8 mouse cellular contexts compared by ENCODE assay signal in the genomic region with DNA sequence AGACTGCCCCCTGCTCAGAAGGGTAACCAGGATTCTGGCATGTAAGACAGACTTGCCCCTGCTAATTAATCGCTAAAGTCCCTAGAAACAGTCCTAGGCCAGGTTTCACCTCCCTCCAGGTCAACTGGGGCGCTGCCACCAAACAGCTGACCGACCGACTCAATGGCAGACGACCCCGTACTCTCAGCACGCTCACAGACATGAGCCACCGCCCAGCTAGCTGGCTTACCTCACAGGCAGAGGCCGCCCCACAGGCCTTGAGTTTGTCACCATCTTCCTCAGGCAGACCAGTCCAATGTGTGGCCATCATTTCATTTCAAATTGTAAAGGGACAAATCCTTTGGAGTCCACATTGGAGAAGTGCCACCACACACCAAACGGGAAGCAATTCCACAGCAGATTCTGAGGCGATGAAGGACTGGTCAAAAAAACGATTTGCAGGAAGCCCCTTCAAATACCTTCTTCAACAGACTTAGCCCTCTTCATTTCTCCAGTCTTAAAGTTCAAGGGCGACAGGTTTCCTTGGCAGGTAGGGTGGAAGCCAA. TPM values are rescaled to one million over a fixed set of nuclear protein-coding genes. Genes with fewer than 3 reads are reported as not detected.
A peak's percentile ranks its signal among the peaks of the same experiment; 100 is the strongest.
DNase-seq lines count a peak whose midpoint lies in the region; ATAC-seq and TF ChIP-seq lines count a peak whose summit lies in the region.

No protein-coding gene starts in this region.

- TF ChIP-seq EP300 in ES-Bruce4 (IDR thresholded peaks at IDR 0.05; ENCODE audit: insufficient read depth, low read depth, low read length), result 0 out of 2 replicates have a peak, but pooled peaks have one; percentile 33

- whole genome bisulfite sequencing in intestine, embryonic 15.5 days, result 2% methylated on average over 13 of the region's 13 CpGs
- WGBS in liver, embryonic 16.5 days (ENCODE audit: insufficient replicate concordance), result under 1% methylated on average over 13 of the region's 13 CpGs

- TF ChIP-seq POLR2A in ES-Bruce4 (IDR thresholded peaks at IDR 0.05; ENCODE audit: insufficient read depth, low read length), result no peak

- peak overlapping the region; percentile 29 for H3K27ac ChIP-seq in ES-Bruce4 (ENCODE audit: insufficient read depth, low read length)
- peak overlapping the region; percentile 99 for H3K27ac ChIP-seq in intestine, embryonic 15.5 days
- peak overlapping the region; percentile 99 for H3K27ac ChIP-seq in liver, embryonic 16.5 days (ENCODE audit: low read length)

- H3K4me2 ChIP-seq in intestine, embryonic 15.5 days (replicated peaks), result peak overlapping the region; percentile 74
- H3K4me2 ChIP-seq in liver, embryonic 16.5 days (ENCODE audit: low read depth, low read length), result peak overlapping the region; percentile 95

- TF ChIP-seq CTCF in ES-Bruce4 (IDR thresholded peaks at IDR 0.05; ENCODE audit: low read depth, low read length), result no peak

- peak overlapping the region; percentile 95 for H3K9ac ChIP-seq in ES-Bruce4 (ENCODE audit: low read depth, poor library complexity, severe bottlenecking)
- peak overlapping the region; percentile 97 for H3K9ac ChIP-seq in intestine, embryonic 15.5 days
- peak overlapping the region; percentile 97 for H3K9ac ChIP-seq in liver, embryonic 16.5 days (ENCODE audit: low read depth, low read length)

- no peaks in the 10 kb centered on the region for H3K27me3 ChIP-seq in ES-Bruce4 (ENCODE audit: control insufficient read depth, insufficient read depth, low read length, poor library complexity, severe bottlenecking)
- H3K27me3 ChIP-seq in intestine, embryonic 15.5 days (replicated peaks), result no peaks in the 10 kb centered on the region
- H3K27me3 ChIP-seq in liver, embryonic 16.5 days (ENCODE audit: control insufficient read depth, insufficient read depth, low read depth, low read length), result no peaks in the 10 kb centered on the region

- no peak for ATAC-seq in intestine, embryonic 15.5 days
- ATAC-seq in liver, embryonic 16.5 days (ENCODE audit: low read depth), result no peak

- H3K4me1 ChIP-seq in ES-Bruce4 (ENCODE audit: control insufficient read depth, insufficient read depth, low read length), result peaks cover 3% of the 10 kb centered on the region
- peaks cover 15% of the 10 kb centered on the region for H3K4me1 ChIP-seq in intestine, embryonic 15.5 days (replicated peaks)
- H3K4me1 ChIP-seq in liver, embryonic 16.5 days (ENCODE audit: control insufficient read depth, low read depth, low read length), result peaks cover 32% of the 10 kb centered on the region

- no peaks in the 10 kb centered on the region for H3K9me3 ChIP-seq in ES-Bruce4 (replicated peaks; ENCODE audit: control insufficient read depth, insufficient read depth, low read length, poor library complexity, severe bottlenecking)
- no peaks in the 10 kb centered on the region for H3K9me3 ChIP-seq in intestine, embryonic 15.5 days
- no peaks in the 10 kb centered on the region for H3K9me3 ChIP-seq in liver, embryonic 16.5 days (replicated peaks; ENCODE audit: control insufficient read depth, low read length)

- peak overlapping the region; percentile 76 for H3K4me3 ChIP-seq in ES-Bruce4 (ENCODE audit: low read depth, low read length)
- H3K4me3 ChIP-seq in intestine, embryonic 15.5 days (replicated peaks), result peak overlapping the region; percentile 96
- peak overlapping the region; percentile 96 for H3K4me3 ChIP-seq in liver, embryonic 16.5 days (ENCODE audit: low read depth, low read length)

- peak; percentile 64 for DNase-seq in 3134 (ENCODE audit: extremely low read depth, insufficient read length, low spot score)
- DNase-seq in cerebellum, postnatal 10 days, result peak; percentile 77 to 83
- DNase-seq in gastrocnemius, adult 8-10 months (ENCODE audit: low spot score in 2 of 2), result peak; percentile 8 to 30
- DNase-seq in retina, embryonic 14.5 days (ENCODE audit: low spot score), result peak; percentile 65
- no peak for DNase-seq in thymus, postnatal 36 days

- H3K36me3 ChIP-seq in ES-Bruce4 (ENCODE audit: control insufficient read depth, insufficient read depth, low read length, poor library complexity, severe bottlenecking), result no peaks in the 10 kb centered on the region
- H3K36me3 ChIP-seq in intestine, embryonic 15.5 days, result no peaks in the 10 kb centered on the region
- no peaks in the 10 kb centered on the region for H3K36me3 ChIP-seq in liver, embryonic 16.5 days (ENCODE audit: control insufficient read depth, insufficient read depth)

RNA-seq across cellular contexts. Expression of gene Arhgap21, which starts 1.5 kb away (rescaled TPM):
- 154 and 159 TPM in 2 replicates for polyA plus RNA-seq in ES-Bruce4 (2011; ENCODE audit: insufficient read depth, insufficient read length, low read depth, missing spikeins)
- 10 to 100 TPM; 30.0 to 33.0 (median 30.3) TPM for total RNA-seq in gastrocnemius, adult 8-10 months (2022)
- 10.2 and 13.6 TPM in 2 replicates for polyA plus RNA-seq in intestine, embryonic 15.5 days (2015; fragmentation: Nextera tagmentation; extraction: Ambion mirVana)
- polyA plus RNA-seq in liver, embryonic 16.5 days (2015; fragmentation: Nextera tagmentation; extraction: Ambion mirVana), result 5.2 and 5.4 TPM in 2 replicates

Comparison
In these comparisons a context has a peak if more than half of its experiments do, and no peak if none do; other contexts are left out.
1. DNase-seq: peak in 3134 (single experiment), cerebellum, postnatal 10 days (2 of 2), gastrocnemius, adult 8-10 months (2 of 2) and retina, embryonic 14.5 days (single experiment); none in thymus, postnatal 36 days (0 of 2).
2. H3K27ac ChIP-seq: peak in every context shown above with its lines; median percentile 99 in intestine, embryonic 15.5 days; 99 in liver, embryonic 16.5 days; 29 in ES-Bruce4.
3. RNA of gene Arhgap21, which starts 1.5 kb away (polyA plus RNA-seq): 154 to 159 TPM in ES-Bruce4; 10.2 to 13.6 TPM in intestine, embryonic 15.5 days and 5.2 to 5.4 TPM in liver, embryonic 16.5 days; every median in the first group is over 10 times any median in the second.
4. Peak in every context shown above with its lines, with median percentiles within 50 percentile points of each other: H3K4me3 ChIP-seq and H3K9ac ChIP-seq.